Mouse (Mus musculus) cerebellum, adult 18-20 months (tissue): Measurements from ENCODE around the gene Cmtm8.

Source experiments
- DNase-seq, 2 experiments: peaks; one replicate each; pipeline ENCODE4 v3.0.0; 2021

Cmtm8 gene

DNA sequence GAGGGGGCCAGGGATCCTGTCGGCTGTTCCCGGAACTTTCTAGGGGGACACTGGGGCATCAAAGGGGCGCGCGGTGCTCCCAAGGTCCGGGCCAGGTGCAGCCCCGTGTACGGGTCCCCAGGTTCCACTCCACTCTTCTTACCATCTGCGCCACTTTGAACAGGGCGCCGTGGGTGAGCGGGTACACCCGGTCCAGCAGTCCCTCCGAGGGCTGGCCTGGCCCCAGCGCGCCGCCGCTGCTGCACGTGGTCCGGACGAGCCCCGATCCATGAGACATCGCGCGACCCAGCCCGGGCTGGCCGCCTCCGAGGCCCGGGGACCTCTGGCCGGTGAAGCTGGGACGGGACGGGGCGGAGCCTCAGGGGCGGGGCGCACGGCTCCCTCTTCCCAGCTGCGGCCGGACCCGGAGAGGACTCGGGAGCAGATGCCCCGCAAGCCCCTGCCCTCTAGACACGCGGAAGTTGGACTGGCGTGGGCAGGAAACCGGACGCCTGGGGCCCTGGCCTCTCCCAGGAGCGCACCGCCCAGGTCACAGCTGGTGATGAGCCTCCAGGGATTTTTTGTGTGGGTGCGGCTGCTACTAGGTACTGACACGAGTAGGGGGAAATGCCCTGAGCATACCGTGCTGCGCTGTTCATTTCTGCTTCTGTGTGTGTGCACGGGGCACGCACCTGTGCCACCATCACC lies 62.3 kb downstream of the Cmtm8 start, which contains the start of gene Cmtm7:
Cmtm7 (minus strand) TSS at position 331 of the 687 bp plus-strand sequence.
- DNase-seq: peak; percentile 51 to 52

DNA sequence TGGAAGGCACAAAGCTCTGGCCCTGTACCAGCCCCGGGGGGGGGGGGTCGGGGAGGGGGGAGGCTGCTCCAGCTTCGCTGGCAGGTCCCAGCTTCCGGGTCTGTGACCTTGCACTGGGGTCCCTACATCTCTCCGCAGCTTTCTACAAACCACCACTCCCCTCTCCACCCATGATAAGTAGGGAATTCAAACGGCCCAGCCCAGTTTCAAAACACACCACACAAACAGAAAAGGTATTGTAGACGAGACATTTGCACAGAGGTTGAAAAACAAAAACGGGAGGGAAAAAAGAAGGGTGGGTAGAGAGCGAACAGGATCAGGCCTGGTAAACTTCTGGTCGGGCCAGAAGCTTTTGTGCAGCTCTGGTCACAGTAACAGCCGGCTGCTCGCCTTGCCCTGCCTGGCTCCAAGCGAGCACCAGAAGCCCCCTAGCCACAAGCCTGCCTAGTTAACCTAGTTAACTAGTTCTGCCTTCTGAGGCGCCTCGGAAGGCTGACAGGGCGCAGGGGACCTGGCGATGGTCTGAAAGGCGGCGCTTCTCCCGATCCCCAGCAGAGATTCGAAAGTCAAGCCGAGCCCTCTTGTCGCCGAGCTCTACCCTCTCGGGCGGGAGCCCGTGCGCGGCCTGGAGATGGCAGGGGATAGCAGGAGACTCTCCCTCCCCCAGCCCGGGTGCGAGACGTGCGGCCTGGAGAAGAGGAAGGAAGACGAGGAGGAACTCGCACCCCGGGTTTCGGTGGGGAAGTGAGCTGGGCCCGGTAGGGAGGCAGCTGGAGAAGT lies 63.0 kb downstream of the Cmtm8 start:
- DNase-seq: peak in 1 of 2 experiments; percentile 49

DNA sequence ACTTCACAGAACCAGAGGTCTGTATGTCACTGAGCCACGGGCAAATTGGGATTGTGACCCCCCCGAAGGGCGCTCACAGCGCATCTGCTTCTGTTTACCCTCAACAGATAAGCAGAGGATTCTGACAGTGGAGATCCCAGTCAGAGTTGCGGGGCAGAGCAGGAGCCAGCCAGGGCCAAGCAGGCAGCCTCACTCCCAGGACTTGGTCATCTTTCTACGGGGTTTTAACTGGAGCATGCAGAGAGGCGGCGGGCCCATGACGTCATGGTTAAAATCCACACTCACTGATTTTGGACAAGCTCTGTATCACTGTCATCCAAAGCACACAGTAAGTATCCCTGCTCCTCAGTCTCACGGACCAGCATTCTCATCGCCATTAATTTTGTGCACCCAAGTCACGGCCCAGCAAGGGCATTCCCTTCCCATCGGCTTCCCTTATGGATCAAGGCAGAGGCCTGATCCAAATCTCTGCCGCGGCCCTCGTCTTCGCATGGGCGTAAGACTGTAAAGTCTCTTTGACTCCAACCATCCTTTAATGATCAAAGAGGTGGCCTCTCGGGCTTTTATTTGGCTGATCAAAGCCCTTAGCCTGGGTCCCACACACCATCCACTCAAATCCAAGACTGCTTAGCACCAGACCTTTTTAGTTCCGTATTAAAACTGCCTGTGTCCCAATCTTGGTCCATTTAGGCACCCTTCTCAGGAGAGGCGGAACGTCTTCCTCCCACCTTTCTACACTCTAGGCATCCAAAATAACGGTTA lies 63.8 kb downstream of the Cmtm8 start:
- DNase-seq: no peak

DNA sequence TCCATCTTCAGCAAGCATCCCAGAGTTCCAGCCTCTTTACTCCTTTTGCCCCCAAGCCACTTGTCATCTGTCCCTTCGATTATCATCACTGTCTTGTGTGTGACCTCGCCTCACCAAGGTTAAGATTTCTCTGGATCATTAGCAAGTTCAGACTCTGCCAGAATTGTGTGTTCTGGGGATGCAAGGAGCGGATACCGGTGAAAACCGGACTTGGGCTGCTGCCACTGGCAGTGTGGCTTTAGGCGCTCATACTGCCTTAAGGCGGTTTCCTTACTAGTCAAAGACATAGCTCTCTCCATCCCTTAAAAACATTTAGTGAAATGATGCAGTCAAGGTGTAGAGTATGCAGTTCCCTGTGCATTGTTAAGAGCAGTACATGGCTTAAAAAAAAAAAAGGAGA lies 65.1 kb downstream of the Cmtm8 start:
- no peak for DNase-seq

DNA sequence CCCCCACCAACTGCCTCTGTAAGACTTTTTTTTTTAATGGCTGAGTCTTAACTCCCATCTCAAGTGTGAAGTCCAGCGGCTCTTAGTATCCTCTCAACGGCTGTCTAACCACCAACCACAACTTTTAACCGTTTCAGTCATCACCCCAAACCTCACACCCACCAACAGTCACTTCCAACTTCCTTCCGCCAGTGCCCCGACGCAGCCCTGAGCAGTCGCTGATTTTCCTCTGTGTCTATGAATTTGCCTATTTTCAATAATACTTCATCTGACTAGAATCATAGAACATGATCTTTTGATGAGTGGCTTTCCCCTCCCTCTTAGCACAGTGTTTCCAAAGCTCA lies 65.9 kb downstream of the Cmtm8 start:
- no peak for DNase-seq

DNA sequence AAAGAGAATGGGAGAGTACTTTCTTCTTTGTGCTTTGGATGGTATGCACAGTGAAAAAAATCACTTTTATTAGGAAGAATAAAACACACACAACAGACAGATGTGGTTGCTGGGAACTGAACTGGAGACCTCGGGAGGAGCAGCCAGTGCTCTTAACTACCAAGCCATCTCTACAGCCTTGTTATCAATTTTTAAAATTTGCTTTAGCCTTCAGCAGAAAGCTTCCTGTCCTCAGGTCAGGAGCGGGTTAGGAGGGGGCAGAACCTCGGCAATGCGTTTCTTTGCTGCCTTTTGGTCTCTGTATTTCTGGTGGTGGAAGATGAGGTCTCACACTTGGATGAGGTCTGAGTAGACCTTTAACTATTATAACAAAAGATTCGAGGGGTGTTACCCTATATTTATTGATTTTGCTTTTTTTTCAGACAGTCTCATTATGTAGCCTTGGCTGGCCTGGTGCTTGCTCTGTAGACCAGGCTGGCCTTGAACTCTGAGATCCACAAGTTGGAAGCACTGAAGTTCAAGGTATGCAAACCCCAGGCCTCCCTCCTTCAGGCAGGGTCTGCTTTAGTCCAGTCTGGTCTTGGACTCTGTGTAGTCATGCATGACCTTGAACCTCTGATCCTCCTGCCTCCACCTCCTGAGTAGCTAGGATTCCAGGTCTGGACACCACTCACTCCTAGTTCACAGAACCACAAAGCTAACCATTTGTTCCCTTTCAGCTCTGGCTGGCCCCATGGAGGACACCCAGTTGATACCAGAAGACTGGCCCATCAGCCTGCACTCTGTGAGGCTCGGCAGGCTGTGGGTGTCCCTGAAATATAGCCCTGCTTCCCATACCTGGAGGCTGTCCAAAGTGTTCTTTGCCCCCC lies 66.5 kb downstream of the Cmtm8 start:
- DNase-seq: no peak

DNA sequence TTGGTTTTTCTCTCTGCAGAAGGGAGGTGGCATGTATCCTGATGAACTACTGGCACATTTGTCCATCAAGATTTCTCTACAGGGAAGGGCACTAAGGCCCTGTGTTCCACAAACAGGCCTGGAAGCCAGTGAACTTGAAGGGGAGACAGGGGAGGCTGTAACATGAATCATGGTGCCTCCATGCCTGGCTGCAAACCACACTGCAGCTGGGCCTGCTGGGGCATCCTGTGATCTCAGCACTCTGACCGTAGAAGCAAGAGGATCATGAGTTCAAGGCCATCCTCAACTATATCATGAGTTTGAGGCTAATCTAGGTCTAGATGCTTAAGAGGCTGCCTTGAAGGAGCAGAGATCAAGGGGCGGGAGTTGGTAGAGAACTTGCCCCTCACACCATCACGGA lies 67.6 kb downstream of the Cmtm8 start:
- DNase-seq: no peak

DNA sequence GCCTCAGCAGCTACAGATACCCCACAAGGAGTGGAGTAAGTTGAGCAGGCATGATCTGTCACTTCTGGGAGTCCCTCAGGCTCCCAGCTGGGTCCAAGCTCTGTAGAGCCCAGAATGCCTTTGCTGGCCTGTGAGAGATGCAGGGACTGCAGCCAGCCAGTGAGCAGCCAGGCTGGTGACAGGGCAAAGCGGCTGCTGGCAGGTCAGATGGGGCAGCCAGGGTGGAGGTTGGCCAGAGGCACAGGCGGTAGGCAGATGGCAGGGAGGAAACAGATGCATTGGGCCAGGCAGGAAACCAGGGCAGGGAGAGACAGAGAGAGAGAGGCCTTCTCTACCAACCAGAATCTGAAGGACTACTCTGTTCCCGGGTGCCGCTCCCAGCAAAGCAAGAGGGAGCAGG lies 68.7 kb downstream of the Cmtm8 start:
- peak; percentile 81 to 88 for DNase-seq

DNA sequence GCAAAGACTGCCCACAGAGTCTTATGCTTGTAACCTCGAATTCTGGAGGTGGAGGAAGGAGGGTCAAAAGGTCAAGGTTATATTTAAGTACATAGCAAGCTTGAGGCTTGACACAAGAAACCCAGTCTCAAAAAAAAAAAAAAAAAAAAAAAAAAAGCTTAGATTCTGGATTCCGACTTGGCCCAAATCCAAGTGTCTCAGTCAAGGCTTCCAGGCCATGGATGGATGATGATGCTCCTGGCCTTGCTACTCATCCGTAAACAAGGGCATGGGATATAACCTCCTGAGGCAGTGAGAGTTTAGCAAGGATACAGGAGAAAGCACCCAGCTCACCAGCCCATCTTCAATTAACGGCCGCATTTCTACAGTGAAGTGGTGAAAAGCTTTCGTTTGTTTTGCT lies 69.3 kb downstream of the Cmtm8 start:
- no peak for DNase-seq

DNA sequence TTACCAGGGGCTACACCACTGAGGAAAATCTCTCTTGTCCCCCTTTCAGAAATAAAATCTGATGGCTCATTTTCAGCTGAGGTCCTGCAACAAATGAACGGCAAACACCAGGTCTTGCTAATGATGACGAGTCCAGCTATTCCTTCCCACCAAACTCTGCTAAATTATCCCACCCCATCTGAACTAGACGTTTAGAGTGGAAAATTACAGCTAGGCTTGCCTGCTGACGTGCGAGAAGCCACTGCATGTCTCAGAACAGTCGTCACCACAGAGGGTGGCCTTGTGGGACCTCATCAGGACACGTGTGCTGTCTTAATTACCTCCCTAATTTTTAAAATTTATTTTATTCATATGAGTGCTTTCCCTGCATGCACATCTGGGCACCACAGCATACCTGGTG lies 72.4 kb downstream of the Cmtm8 start:
- DNase-seq: no peak

DNA sequence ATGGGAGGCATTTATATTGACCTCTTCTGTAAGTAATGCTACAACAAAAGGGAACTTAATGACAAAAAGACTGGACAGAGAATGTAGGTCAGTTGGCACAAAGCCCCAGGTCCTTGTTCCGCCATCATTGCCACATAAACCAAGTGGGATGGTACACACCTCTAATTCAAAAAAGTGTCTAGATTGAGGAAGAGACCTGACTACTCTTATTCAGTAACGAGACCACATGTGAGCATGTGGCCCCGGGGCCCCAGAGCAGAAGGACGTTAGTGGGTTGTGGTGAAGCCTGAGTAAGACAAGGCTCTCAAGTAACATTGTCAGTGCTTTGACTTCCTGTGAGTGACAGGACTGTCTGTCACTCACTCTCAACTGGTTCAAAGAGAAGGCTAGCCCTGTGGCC lies 73.7 kb downstream of the Cmtm8 start:
- no peak for DNase-seq

DNA sequence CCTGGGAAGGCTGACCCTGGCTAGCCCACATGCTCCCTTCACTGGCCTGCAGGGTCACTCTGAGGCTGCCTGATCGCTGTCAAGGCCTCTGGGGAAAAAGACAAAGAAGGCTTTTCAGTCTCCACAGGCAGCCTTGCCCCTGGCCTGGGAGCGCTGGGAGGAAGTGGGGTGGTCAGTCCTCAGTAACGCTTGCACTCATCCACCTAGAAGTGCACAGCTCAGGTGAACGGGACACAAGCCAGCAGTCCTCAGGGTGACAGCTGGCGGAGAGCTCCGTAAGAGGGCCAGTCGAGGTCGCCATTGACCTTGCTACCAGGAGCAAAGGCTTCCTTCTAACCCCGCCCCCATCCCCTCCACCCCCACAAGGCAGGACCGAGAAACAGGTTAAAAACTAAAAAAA lies 75.9 kb downstream of the Cmtm8 start:
- no peak for DNase-seq

DNA sequence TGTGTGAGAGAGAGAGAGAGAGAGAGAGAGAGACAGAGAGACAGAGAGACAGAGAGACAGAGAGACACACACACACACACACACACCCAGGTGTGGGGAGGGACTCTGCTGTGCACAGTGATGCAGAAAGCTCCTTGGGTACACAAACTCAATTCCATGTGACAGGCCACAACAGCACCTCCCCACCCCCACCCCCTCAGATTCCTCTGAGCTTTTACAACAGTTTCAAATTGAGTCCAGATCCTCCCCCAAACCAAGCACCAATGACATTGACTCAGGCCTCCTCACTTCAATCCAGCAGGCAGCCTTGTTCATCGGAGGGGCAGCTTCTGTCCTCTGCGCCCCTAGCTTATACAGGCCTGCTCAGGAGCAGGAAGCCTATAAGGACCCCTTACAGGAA lies 76.4 kb downstream of the Cmtm8 start:
- no peak for DNase-seq

DNA sequence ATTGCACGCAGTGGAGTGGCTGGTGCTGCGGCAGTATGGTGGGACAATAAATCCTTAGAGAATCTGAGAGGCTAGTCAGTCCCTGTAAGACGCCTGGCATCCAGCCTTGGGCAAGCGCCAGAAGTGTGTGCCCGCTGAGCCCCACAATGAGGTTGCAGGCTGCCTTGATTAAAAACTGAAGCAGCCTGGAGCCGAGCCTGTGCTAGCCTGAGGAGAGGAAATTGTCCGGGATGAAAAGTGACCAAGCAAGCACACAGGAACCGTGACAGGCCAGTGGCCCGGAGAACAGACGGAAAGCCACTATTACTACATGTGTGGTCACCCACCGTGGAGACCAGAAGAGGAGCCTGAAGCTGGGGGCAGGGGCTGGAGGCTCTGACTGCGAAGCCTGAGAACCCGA lies 76.9 kb downstream of the Cmtm8 start:
- DNase-seq: peak; percentile 69 to 72

DNA sequence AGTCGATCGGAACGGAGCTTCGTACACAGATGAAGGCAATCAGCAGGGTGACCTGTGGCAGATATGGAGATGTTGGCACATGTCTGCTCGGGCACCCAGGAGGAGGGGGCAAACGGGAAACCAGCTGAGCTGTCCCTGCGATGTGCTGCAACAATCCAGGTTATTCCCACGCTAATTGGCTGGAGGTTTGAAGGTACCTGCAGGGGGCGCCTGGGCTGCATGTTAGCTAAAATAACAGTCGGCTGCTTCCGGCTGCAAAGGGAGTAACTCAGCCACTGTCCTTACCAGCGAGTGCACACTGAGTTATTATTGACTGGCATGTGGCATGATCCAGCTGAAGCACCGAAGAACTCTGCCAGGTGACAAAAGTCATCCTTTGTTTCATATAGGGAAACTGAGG lies 80.6 kb downstream of the Cmtm8 start:
- DNase-seq: no peak

DNA sequence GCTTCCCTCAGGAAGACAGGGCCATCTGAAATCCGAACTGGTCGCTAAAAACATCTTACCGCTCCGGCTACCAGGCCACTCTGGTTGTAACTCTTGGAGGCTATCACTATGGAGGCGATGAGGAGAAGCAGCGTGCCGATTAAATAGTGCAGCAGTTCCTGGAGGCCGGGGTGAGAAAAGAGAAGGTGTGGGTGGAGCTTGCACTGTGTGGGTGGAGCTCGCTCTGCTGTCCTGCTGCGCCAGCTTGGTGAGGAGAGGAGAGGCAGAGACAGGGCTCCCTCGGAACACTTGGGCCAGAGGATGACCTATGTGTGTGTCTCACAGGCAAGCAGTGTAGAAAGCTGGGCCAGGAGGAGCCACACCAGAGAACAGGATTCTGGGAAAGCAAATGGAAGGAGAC lies 82.1 kb downstream of the Cmtm8 start:
- no peak for DNase-seq

DNA sequence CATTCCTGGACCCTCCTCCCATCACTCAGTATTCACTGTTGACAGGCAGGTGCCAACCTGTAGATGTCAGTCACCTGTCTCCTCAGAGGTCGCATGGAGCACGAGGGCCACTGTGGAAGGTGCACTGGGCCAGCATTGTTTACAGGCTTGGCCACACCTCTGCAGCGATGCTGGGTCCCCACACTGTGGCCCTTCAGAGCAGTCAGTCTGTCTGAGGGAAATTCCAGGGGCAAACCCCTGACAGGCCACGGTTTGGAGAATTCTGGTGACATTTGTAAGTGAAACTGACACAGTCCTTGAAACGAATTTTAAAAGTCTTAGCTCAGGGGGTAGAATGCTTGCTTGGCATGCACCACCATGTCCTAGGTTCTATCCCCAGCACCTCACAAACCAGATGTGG lies 83.6 kb downstream of the Cmtm8 start:
- DNase-seq: no peak

DNA sequence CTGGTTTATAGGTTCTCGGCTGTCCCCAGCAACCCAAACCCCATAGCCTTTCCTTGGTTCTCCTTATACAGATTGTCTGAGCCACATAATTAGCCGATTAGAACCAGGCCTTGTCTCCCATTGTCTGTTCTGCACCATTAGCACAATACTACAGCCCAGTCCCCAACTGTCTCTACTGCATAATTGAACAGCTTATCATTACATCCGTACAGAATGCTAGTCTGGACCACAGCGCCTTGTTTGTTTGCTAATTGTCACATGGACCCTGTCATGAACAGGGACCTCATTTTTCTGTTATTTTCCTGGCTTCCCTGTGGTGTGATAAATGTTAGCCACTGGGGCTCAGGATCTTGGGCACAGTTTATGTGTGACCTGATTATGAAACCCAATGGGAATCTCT lies 84.1 kb downstream of the Cmtm8 start:
- no peak for DNase-seq

DNA sequence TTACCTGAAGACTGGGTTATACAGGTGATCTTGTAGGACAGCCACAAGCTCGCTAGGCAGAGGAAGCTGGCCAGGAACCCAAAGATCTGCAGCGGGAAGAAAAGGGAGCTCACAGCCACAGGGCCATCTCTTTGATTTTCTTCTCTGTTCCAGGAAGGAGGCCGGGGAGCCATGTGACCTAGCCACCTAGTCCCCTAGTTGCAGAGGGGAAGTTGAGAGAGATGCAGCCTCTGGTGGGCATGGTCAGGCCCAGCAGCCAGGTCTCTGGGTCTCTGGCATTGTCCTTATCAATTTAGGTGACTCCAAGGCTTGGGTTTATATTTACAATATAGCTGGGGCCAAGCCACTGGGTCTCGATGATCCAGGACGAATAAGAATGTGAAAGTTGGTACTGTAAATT lies 85.2 kb downstream of the Cmtm8 start:
- no peak for DNase-seq

DNA sequence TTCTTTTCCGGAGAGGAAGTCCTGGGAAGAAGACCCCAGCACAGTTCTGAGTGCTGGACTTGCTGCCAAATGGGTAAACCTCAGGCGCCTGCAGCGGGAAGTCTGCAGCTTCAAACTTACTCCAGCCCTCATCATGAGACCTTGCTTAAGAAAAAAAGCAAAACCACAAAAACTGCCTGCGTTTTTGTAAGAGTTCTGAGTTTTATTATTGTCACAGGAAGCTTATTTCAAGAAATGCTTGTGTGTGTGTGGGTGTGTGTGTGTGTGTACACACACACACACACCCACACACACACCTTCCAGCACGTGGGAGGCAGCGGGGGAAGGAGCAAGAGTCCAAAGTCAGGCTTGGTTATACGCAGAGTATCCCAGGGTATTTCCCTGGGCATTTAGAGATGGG lies 85.7 kb downstream of the Cmtm8 start:
- DNase-seq: no peak

DNA sequence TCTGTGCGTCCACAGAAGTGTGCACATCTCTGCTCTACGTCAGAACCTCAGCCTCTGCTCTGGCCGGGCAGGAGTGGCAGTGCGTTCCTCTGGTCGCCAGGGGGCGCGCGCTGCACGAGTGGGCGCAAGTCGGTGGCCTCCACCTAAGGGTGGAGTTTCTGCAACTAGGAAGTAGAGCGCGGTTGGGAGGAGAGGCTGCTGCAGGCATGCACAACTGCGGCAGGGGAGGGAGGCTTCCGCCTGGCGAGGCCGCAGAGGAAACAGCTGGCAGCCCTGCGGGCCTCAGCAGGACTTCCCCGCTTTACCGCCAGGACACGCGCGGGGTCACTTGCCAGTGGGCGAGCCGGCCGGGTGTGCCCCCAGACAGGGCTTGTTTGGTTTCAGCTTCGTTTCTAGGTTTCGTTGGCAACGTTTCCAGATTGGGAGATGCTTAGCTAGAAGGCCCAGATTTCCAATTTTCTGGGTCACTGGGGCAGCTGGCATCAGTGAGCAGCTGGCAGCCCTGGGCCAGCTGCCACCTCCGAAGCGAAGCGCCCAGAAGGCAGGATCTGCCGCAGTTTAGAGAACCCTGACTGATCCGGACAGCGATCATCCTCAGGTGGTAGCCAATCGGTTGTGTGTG lies 91.0 kb downstream of the Cmtm8 start:
- DNase-seq: peak; percentile 92 to 95

DNA sequence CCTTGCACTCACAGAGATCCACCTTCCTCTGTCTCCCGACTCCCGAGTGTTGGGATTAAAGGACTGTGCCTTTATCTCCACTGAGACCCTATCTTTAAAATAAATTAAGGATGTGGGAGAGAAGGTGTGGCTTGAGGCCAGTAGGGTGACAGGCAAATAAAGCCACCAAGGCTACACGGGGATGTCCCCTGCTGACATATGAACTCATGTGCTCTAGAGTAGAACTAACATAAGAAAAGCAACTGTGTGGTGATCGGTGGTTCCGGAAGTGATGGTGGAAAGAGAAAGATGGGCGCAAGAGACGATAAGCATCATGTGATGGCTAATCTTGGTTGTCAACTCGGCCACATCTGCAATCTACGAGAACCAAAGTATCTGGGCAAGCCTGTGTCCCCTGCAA lies 91.6 kb downstream of the Cmtm8 start:
- DNase-seq: no peak

DNA sequence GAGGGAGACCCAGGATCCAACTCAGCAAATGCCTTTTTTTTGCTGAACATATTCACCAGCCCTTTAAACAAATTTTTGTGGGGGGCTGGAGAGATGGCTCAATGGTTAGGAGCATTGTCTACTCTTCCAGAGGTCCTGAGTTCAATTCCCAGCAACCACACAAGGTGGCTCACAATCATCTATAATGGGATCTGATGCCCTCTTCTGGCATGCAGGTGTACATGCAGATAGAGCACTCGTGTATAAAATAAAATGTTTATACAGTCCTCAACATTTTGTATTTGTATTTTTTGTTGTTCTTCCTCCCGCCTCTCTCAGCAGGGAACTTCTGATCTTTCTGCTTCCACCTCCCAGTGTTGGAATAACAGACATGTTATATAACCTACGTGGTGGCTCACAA lies 92.4 kb downstream of the Cmtm8 start:
- no peak for DNase-seq
